Mouse (Mus musculus): ENCODE results near the gene Casp1. TPM values are rescaled to one million over a fixed set of nuclear protein-coding genes. Genes with fewer than 3 reads are reported as not detected.

Gene Casp1
- polyA plus RNA-seq, 1 experiment from 2014 or later: 0.88 TPM

- WGBS: 82% methylated on average over 4 of the region's 4 CpGs
- H3K4me2 ChIP-seq (ENCODE audit: low read length): no peak within 1 kb of the TSS
- H3K4me3 ChIP-seq (replicated peaks; ENCODE audit: low read depth, low read length): no peak within 1 kb of the TSS
- ATAC-seq (ENCODE audit: low FRiP score, low TSS enrichment): no peak
- no peaks in the 10 kb centered on the region for H3K4me1 ChIP-seq (ENCODE audit: control insufficient read depth, insufficient read depth, low read length)
- no peaks in the 10 kb centered on the region for H3K27me3 ChIP-seq (ENCODE audit: control insufficient read depth, insufficient read depth, low read length)
- no peak within 1 kb of the TSS for H3K27ac ChIP-seq (replicated peaks; ENCODE audit: low read depth, low read length)
- no peak within 1 kb of the TSS for H3K9ac ChIP-seq (replicated peaks; ENCODE audit: low read length)
- no peak for DNase-seq
- no peaks in the 10 kb centered on the region for H3K9me3 ChIP-seq (ENCODE audit: control insufficient read depth, low read length)
- no peaks in the 10 kb centered on the region for H3K36me3 ChIP-seq (ENCODE audit: control insufficient read depth, insufficient read depth, low read length)
Measured at GRCm38 (mm10) chr9:5345291-5345898, 47.1 kb downstream of the Casp1 start, which contains the start of gene Casp12. Gene Casp12 (plus strand): TSS chr9:5345430.

GRCm38 (mm10) chr9:5347381-5347780 lies 49.1 kb downstream of the Casp1 start:
- 81% methylated on average over 4 of the region's 4 CpGs for WGBS
- Histone ChIP-seq H3K4me2 (ENCODE audit: low read length) (no peak overlapping the region), H3K4me1 (ENCODE audit: control insufficient read depth, insufficient read depth, low read length) (no peaks in the 10 kb centered on the region), H3K9me3 (ENCODE audit: control insufficient read depth, low read length) (no peaks in the 10 kb centered on the region), H3K4me3 (replicated peaks; ENCODE audit: low read depth, low read length) (no peak overlapping the region), H3K9ac (replicated peaks; ENCODE audit: low read length) (no peak overlapping the region), H3K27me3 (ENCODE audit: control insufficient read depth, insufficient read depth, low read length) (no peaks in the 10 kb centered on the region), H3K36me3 (ENCODE audit: control insufficient read depth, insufficient read depth, low read length) (no peaks in the 10 kb centered on the region), H3K27ac (replicated peaks; ENCODE audit: low read depth, low read length) (no peak overlapping the region)
- DNase-seq (no peak), ATAC-seq (ENCODE audit: low FRiP score, low TSS enrichment) (no peak)

- Histone ChIP-seq H3K9ac (replicated peaks; ENCODE audit: low read length) (no peak overlapping the region), H3K4me1 (ENCODE audit: control insufficient read depth, insufficient read depth, low read length) (no peaks in the 10 kb centered on the region), H3K27me3 (ENCODE audit: control insufficient read depth, insufficient read depth, low read length) (no peaks in the 10 kb centered on the region), H3K4me2 (ENCODE audit: low read length) (no peak overlapping the region), H3K27ac (replicated peaks; ENCODE audit: low read depth, low read length) (no peak overlapping the region), H3K9me3 (ENCODE audit: control insufficient read depth, low read length) (no peaks in the 10 kb centered on the region), H3K36me3 (ENCODE audit: control insufficient read depth, insufficient read depth, low read length) (no peaks in the 10 kb centered on the region), H3K4me3 (replicated peaks; ENCODE audit: low read depth, low read length) (no peak overlapping the region)
- ATAC-seq (ENCODE audit: low FRiP score, low TSS enrichment): no peak
- no peak for DNase-seq
- 89% methylated on average over 2 of the region's 2 CpGs for WGBS
Measured at GRCm38 (mm10) chr9:5353673-5354072, 55.4 kb downstream of the Casp1 start.

GRCm38 (mm10) chr9:5356801-5357200 lies 58.5 kb downstream of the Casp1 start:
- Histone ChIP-seq H3K36me3 (ENCODE audit: control insufficient read depth, insufficient read depth, low read length) (no peaks in the 10 kb centered on the region), H3K27me3 (ENCODE audit: control insufficient read depth, insufficient read depth, low read length) (no peaks in the 10 kb centered on the region), H3K4me2 (ENCODE audit: low read length) (no peak overlapping the region), H3K27ac (replicated peaks; ENCODE audit: low read depth, low read length) (no peak overlapping the region), H3K9me3 (ENCODE audit: control insufficient read depth, low read length) (no peaks in the 10 kb centered on the region), H3K4me1 (ENCODE audit: control insufficient read depth, insufficient read depth, low read length) (no peaks in the 10 kb centered on the region), H3K9ac (replicated peaks; ENCODE audit: low read length) (no peak overlapping the region), H3K4me3 (replicated peaks; ENCODE audit: low read depth, low read length) (no peak overlapping the region)
- DNase-seq (no peak), ATAC-seq (ENCODE audit: low FRiP score, low TSS enrichment) (no peak)

Other genes with a start within 250 kb of the Casp1 start
- 0.58 TPM in 1 of 2 replicates, not detected in the other for gene Casp4, start 10.3 kb downstream of the Casp1 start, polyA plus RNA-seq (2014; fragmentation: Nextera tagmentation; extraction: Ambion mirVana)
- 0.62 TPM in 1 of 2 replicates, not detected in the other for gene Casp12, start 46.9 kb downstream of the Casp1 start, polyA plus RNA-seq (2014; fragmentation: Nextera tagmentation; extraction: Ambion mirVana)